Mouse (Mus musculus) embryo, embryonic 10.5 days (tissue): ENCODE measurements around the gene Cga.
"Not testable (repeated sequence)": the region's sequence is repeated elsewhere in the genome, so short reads cannot be mapped to it uniquely, and the experiment has no call there.

Experiments
- DNase-seq: peaks from one replicate; pipeline ENCODE4 v3.0.0-alpha.2; 2015; ENCODE audit warnings: low spot score

Cga gene

DNA sequence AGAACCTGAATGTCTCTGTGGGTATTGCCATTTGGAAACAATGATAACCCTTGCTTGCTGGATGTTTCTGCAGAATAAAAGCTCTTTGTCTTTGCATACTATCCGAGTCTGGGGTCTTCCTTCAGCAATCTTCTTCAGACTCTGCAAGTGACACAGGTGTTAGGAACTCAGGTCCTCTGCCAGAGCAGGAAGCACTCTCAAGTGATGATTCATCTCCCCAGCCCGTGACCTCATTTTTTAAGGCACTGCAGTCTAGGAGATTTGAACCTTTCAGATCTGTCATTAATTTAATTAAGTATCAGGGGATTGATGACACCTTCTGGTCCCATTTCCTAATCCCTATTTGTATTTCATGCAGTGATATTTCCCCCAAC is 3.8 kb upstream of the Cga start:
- DNase-seq: no peak

- no peak for DNase-seq
Measured at GRCm38 (mm10) chr4:34898497-34898896, 4.9 kb downstream of the Cga start.

- no peak for DNase-seq
Measured at GRCm38 (mm10) chr4:34899322-34899721, 5.7 kb downstream of the Cga start.

GRCm38 (mm10) chr4:34900155-34900554 is 6.6 kb downstream of the Cga start:
- DNase-seq: peak; percentile 52

GRCm38 (mm10) chr4:34901166-34901565 is 7.6 kb downstream of the Cga start:
- no peak for DNase-seq

DNA sequence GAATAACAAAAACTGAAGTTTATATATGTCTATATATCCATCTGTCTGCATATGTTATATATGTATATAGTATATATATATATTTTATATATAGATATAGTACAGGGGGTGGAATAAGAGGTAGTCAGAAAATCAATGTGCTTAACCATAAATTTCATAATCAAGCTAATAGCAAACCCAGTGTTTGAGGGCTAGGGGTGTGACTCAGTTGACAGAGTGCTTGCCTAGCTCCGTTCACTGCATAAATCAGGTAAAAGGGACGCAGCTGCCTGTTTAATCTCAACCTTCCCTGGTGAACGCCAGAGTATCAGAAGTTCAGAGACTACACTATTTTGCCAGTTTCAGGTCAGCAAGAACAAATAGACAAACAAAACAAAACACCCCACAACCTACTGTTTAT is 8.0 kb downstream of the Cga start:
- not testable (repeated sequence) for DNase-seq

- no peak for DNase-seq
Measured at GRCm38 (mm10) chr4:34905396-34905795, 11.8 kb downstream of the Cga start.

- no peak for DNase-seq
Measured at GRCm38 (mm10) chr4:34906151-34906550, 12.6 kb downstream of the Cga start.

- DNase-seq: no peak
Measured at GRCm38 (mm10) chr4:34907026-34907425, 13.4 kb downstream of the Cga start.

GRCm38 (mm10) chr4:34908127-34908526 is 14.5 kb downstream of the Cga start:
- no peak for DNase-seq

GRCm38 (mm10) chr4:34911401-34911800 is 17.8 kb downstream of the Cga start:
- no peak for DNase-seq

DNA sequence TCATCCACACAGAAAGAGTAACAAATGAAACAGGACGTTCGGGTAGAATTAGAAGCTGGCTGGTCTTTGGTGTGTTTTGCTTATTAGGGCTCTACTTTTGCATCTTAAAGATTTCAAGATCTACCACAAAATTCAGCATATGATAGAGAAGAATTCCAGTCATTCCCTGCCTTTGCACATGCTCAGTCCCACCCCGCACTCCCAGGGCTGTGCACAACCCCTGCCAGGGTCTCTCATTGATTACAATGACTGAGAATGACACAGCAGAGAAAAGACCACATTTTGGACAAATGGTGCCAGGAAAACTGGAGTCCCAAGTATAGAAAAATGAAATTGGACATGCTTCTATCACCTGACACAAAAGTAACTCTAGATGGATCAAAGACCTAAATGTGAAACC is 18.6 kb downstream of the Cga start:
- no peak for DNase-seq

DNA sequence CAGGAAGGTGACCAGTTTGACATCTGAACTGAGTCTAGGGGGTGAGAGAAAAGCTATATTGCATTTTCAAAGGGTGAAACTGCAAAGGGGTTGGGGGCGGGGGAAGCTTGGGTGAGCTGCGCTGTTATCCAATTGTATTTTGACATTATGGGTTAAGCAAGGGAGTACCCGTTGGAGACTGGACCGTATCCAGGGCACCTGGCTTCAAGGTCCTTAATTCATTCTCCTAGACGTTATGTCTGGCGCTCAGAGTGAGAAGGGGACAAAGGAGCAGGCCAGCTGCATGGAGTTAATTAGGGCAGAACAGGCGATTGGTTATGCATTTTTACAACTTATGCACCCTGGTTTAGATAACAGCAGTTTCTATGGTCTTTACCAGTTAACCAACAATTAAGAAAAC is 23.8 kb downstream of the Cga start:
- DNase-seq: peak; percentile 9

DNA sequence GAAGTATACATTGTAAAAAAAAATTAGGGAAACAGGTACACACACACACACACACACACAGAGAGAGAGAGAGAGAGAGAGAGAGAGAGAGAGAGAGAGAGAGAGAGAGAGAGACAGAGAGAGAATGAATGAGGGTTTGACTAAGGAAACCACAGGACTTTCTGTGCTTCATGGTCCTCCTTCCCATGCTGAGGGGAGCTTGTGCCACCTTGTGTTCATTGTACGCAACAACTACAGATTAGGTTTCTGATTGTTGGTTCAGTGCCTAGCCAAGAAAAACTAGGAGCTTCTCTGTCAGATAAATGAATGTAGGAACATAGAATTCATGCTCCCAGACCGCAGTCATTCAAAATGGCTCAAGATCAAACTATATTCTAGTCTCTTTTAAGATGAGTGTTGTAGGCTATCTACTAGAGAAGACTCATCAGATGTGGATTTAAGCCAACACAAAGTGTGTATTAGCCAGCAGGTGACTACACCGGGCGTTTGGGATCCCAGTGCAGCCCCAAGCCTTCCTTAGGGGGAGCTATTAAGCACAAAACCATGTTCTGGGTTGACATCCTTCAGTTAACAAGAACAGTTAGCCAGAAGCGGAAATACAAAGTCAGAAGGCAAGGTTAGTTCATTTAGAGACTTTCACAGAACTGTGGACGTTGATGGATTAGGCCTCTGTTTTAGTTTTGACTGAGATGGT is 28.7 kb downstream of the Cga start:
- peak; percentile 85 for DNase-seq

- not testable (repeated sequence) for DNase-seq
Measured at GRCm38 (mm10) chr4:34928386-34928785, 34.8 kb downstream of the Cga start.

- DNase-seq: no peak
Measured at GRCm38 (mm10) chr4:34941046-34941445, 47.5 kb downstream of the Cga start.

DNA sequence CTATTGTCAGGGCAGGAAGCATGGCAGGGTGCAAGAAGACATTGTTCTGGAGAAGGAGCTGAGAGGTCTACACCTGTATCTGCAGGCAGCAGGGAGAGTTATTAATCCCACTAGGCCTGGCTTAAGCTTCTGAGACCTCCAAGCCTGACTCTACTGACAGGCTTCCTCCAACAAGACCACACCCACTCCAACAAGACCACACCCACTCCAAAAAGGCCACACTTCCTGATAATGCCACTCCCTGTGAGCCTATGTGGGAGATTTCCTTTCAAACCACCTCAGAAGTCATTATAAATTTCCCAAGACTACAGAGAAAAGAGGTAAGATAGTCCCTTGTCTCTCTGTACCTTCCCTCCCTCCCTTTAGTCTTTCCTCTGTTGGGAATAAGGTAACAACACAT is 53.6 kb downstream of the Cga start:
- no peak for DNase-seq

DNA sequence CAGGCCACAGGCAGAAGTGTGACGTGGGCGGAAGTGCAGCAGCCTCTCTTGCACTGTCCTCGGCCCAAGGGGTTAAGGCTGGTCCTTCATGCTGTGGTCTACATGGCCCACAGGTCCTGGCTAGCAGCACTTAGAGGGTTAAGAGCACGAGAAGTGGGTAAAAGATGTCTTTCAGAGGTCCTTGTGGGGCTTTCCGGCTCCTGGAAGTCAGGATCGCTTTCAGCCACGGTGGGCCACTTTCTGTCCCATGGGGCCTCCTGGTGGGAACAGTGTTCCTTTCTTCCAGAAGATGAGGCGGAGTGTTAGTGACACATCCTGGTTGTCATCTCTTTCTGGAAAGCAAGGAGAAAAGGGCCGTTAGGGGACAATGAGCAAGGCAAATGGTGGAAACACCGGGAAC is 60.1 kb downstream of the Cga start:
- no peak for DNase-seq
